Mouse (Mus musculus): ENCODE results near the gene Rorb. TPM values are rescaled to one million over a fixed set of nuclear protein-coding genes. Genes with fewer than 3 reads are reported as not detected.

Rorb gene
- polyA plus RNA-seq (2015; fragmentation: Illumina TruSeq; extraction: RNeasy Lipid Tissue Mini Kit (QIAGEN cat#74804); ENCODE audit: insufficient read depth, low replicate concordance), result 0.06 TPM

GRCm38 (mm10) chr19:19110793-19111427 lies at the start of gene Rorb:
Rorb (minus strand) TSS chr19:19111196.

